Mouse (Mus musculus): ENCODE data around the gene Atg9b. TPM values are rescaled to one million over a fixed set of nuclear protein-coding genes. Genes with fewer than 3 reads are reported as not detected.
A peak's percentile ranks its signal among the peaks of the same experiment; 100 is the strongest.

Gene Atg9b
- total RNA-seq, 2 experiments from 2014 or later = 3.0 to 4.2 TPM

DNA sequence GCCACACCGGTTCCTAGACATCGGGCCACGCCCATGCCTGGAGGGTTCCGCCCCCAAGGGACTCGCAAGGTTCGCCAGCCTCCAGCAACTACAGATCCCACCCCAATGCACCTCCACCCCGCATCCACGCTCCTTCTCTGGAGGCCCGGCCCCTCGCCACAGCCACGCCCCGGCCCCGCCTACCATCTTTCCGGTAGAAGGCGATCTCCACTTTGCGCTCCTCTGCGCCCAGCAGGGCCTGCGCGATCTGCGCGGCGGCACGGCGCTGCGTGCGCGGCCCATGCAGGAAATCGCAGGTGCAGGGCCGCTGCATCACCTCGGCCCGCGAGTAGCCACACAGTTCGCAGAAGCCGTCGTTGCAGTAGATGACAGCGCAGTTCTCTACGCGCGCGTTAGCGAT, 43.8 kb downstream of the Atg9b start:
- peak; percentile 54 to 57 for DNase-seq

DNA sequence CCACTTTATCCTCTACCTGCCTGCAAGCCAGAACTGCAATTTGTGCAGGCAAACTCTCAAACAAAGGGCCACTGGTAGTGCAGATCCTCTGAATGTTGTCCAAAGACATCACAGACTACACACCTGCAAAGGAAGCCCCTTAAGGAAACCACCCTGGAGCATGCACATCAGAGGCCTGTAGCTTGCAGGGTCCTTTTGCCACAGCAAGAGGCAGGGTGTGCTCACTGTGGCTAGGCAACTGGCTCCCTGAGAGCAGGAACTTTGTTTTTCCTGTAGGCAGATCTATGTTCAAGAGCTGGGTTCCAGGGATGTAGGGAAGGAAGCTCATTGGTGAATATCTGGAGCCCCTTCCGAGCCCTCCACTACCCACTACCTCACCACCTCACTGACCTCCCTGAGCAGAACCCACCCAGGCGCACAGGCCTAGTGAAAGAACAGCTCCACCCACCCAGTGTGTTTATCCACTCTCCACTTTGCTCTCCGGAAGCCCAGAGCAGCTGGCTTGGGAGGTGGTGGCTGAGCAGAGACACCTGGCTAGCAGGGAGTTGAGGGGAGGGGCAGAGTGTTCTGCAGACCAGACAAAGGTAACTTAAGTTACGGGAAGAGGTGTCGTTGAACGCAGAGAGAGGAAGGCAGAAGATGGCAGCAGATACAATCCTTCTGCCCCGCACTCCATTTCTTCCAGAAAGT, 44.6 kb downstream of the Atg9b start:
- DNase-seq = no peak

- no peak for DNase-seq
Measured at GRCm38 (mm10) chr5:24346313-24346712, 45.6 kb downstream of the Atg9b start.

DNA sequence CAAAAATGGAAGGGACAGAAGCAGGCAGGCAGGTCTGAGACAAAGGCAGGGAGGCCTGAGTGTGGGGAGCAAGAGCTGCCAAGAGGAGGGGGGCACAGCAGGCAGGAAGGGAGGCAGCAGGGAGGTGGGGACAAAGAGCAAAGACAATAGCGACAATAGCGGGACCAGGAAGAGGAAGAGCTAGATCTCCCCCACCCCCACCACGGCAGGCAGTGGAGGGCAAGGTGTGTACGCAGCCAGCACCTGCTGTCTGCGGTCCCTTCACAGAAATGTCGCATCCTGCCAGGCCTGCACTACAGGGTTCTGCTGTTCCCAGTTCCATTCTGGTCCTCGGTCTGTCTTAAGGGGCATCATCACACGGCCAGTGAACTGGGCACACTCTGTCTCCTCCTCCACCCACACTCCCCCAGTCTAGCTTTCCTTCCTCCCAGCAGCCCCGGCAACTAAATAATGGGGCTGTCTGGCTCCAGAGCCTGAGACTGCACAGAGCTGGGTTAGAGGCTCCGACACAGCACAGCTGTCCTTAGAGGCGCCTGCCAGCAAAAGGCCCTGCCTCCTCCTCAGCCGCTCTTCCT, 47.4 kb downstream of the Atg9b start:
- DNase-seq = no peak

GRCm38 (mm10) chr5:24343977-24344436, 47.9 kb downstream of the Atg9b start:
- no peak for DNase-seq

DNA sequence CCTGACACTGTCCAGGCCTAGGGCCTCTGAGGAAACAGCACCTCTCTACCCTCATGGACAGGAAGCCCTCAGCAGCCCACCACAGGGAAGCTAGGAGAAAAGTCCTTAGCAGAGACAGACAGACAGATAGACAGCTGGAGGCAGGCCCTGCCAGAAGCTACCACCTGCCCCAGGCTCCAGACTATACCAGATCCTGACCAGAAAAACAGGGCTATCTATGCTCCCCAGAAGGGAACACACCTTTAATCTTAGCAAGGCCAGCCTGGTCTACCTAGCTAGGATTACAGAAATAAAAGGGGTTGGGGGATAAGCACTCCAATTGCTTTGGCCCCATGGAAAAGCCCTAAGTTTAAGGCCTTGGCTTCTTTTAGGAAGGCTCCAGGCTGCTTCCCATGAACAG, 48.6 kb downstream of the Atg9b start:
- DNase-seq = no peak

GRCm38 (mm10) chr5:24342966-24343365, 49.0 kb downstream of the Atg9b start:
- DNase-seq = no peak

DNA sequence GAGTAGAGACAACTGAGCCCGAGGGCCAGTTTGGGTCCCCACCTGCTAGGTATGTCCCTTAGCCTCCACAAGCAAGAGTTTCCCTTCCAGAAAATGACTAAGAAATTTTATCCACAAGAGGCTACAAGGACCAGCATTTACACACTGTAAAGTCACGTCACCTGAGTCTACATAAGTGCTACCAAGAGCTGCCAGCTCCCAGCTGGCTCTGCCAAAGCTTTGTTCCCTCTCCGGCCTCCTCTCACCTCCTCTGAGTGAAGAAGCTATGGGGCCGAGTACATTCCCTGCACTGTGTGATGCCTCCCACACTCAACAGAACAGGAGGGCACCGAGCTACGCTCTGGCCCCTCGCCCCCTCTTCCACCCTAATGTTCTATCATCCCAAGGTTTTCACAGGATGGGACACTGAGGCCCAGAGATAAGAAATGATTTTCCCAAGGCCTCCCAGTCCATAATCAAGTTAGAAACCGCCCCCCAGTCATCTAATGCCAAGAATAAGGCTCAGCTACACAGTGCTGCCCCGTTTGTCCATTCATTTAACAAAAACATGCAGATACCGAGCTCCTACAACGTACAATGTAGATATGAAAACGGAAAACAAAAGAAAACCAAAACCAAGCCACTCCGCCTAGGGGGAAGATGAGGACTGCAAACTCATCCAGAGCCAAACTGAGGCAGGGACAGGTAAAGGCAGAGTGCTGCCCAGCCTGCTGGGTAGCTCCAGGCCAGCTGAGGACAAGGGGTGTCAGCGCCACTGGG, 49.6 kb downstream of the Atg9b start:
- no peak for DNase-seq

DNA sequence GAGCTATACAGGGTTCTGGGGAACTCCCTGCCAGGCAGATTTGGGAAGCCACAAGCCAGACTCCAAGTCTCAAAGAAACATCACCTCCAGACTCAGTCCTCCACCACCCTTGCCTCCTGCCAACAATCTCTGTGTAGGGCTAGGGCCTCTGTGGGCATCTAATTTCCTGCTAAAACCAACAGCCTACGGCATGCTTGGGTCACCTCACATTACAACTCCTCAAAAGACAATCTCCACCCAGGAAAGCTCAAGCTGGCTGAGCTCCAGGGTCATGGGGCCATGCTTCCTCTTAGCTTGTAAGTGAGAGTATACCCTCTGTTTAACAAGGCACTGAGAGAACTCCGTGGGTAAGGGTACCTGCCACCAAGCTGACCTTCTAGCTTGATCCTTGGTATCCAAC, 54.1 kb downstream of the Atg9b start:
- DNase-seq = no peak

- DNase-seq = no peak
Measured at GRCm38 (mm10) chr5:24337366-24337765, 54.6 kb downstream of the Atg9b start.

- DNase-seq = peak in 1 of 2 experiments; percentile 42
Measured at GRCm38 (mm10) chr5:24335888-24336511, 55.9 kb downstream of the Atg9b start.

- no peak for DNase-seq
Measured at GRCm38 (mm10) chr5:24334749-24335148, 57.2 kb downstream of the Atg9b start.

Other genes with a start within 250 kb of the Atg9b start
- gene Nupl2, start 227.2 kb downstream of the Atg9b start, total RNA-seq (2021) = 10 to 100 TPM in 1 of 2 experiments, 1 to 10 TPM in 1; 9.8 to 12.1 TPM
- 10 to 100 TPM; 21.3 to 23.7 TPM for gene Kcnh2, start 40.5 kb downstream of the Atg9b start, total RNA-seq (2021)
- gene Nos3, start 27.3 kb downstream of the Atg9b start, total RNA-seq (2021) = 1 to 10 TPM; 6.1 to 6.4 TPM
- 10 to 100 TPM; 51.9 to 58.7 TPM for gene Abcb8, start 1.5 kb upstream of the Atg9b start, total RNA-seq (2021)
- under 1 TPM in 1 of 2 experiments, not detected in 1; 0.23 TPM for gene Asic3, start 21.2 kb upstream of the Atg9b start, total RNA-seq (2021)
- gene Cdk5, start 31.4 kb upstream of the Atg9b start, total RNA-seq (2021) = 100 to 1,000 TPM; 122 TPM
- 10 to 100 TPM; 25.6 to 33.2 TPM for gene Slc4a2, start 31.7 kb upstream of the Atg9b start, total RNA-seq (2021)
- 100 to 1,000 TPM; 121 to 144 TPM for gene Fastk, start 53.1 kb upstream of the Atg9b start, total RNA-seq (2021)
- 10 to 100 TPM; 18.6 to 19.8 TPM for gene Tmub1, start 55.7 kb upstream of the Atg9b start, total RNA-seq (2021)
- 100 to 1,000 TPM; 635 to 641 TPM for gene Agap3, start 60.0 kb upstream of the Atg9b start, total RNA-seq (2021)
- not detected for gene Gbx1, start 135.1 kb upstream of the Atg9b start, total RNA-seq (2021)
- gene Asb10, start 148.8 kb upstream of the Atg9b start, total RNA-seq (2021) = under 1 TPM in 1 of 2 experiments, not detected in 1; 0.25 TPM
- gene 4931409K22Rik, start 164.7 kb upstream of the Atg9b start, total RNA-seq (2021) = not detected
- 10 to 100 TPM; 74.5 to 77.3 TPM for gene Abcf2, start 185.3 kb upstream of the Atg9b start, total RNA-seq (2021)
- 10 to 100 TPM; 58.0 to 61.2 TPM for gene Chpf2, start 194.6 kb upstream of the Atg9b start, total RNA-seq (2021)
- gene Smarcd3, start 232.3 kb upstream of the Atg9b start, total RNA-seq (2021) = 10 to 100 TPM; 88.0 to 89.8 TPM

All from layer of hippocampus, postnatal 36 days (tissue).